Mouse (Mus musculus) myocyte (in vitro differentiated cells): ENCODE results near the gene Zcchc14.

Source experiments
- CEBPB ChIP-seq: IDR thresholded peaks from 2 replicates; pipeline ENCODE4 v1.6.1; 2011; ENCODE audit warnings: mild to moderate bottlenecking, moderate library complexity; ENCODE audit not compliant: poor library complexity, insufficient read depth, severe bottlenecking
- E2F4 ChIP-seq: IDR thresholded peaks from one replicate; pipeline ENCODE4 v1.6.1; 2011; ENCODE audit warnings: mild to moderate bottlenecking, control low read depth, moderate library complexity; ENCODE audit not compliant: insufficient read depth
- MAX ChIP-seq: IDR thresholded peaks from one replicate; pipeline ENCODE4 v1.6.1; 2011; ENCODE audit warnings: low read depth, mild to moderate bottlenecking, control low read depth
- MYOD1 ChIP-seq, 3 experiments: IDR thresholded peaks; one replicate each; pipeline ENCODE4 v1.6.1; 2011; ENCODE audit warnings: control low read depth in 2 of 3, low read depth in 2 of 3, mild to moderate bottlenecking in 2 of 3, moderate library complexity in 1 of 3; ENCODE audit not compliant: insufficient read length in 2 of 3, control insufficient read depth in 1 of 3
- MYOG ChIP-seq, 3 experiments: IDR thresholded peaks; one replicate each; pipeline ENCODE4 v1.6.1; 2011; ENCODE audit warnings: control low read depth in 2 of 3, low read depth in 2 of 3, mild to moderate bottlenecking in 2 of 3; ENCODE audit not compliant: insufficient read length in 2 of 3, control insufficient read depth in 1 of 3, insufficient read depth in 1 of 3
- POLR2A ChIP-seq: IDR thresholded peaks from one replicate; pipeline ENCODE4 v1.6.1; 2011; ENCODE audit warnings: low read depth, mild to moderate bottlenecking, control low read depth, moderate library complexity; ENCODE audit not compliant: insufficient read length
- POLR2AphosphoS2 ChIP-seq: IDR thresholded peaks from one replicate; pipeline ENCODE4 v1.6.1; 2011; ENCODE audit warnings: low read depth, control low read depth; ENCODE audit not compliant: insufficient read length
- REST ChIP-seq: IDR thresholded peaks from one replicate; pipeline ENCODE4 v1.6.1; 2011; ENCODE audit warnings: mild to moderate bottlenecking, control low read depth, moderate library complexity; ENCODE audit not compliant: insufficient read depth, insufficient read length
- SRF ChIP-seq: IDR thresholded peaks from one replicate; pipeline ENCODE4 v1.6.1; 2011; ENCODE audit warnings: low read depth; ENCODE audit not compliant: control insufficient read depth, insufficient read length
- USF1 ChIP-seq: IDR thresholded peaks from one replicate; pipeline ENCODE4 v1.6.1; 2011; ENCODE audit warnings: low read depth, mild to moderate bottlenecking, control low read depth, moderate library complexity

- TF ChIP-seq POLR2A (no peak), REST (no peak), CEBPB (no peak), MYOG (IDR thresholded peaks at IDR 0.05; ENCODE audit: control insufficient read depth in 1 of 3, insufficient read depth in 1 of 3, insufficient read length in 2 of 3, low read depth in 2 of 3) (no peak), MAX (no peak), MYOD1 (IDR thresholded peaks at IDR 0.05; ENCODE audit: control insufficient read depth in 1 of 3, insufficient read length in 2 of 3, low read depth in 2 of 3) (peak in 1 of 3 experiments; percentile 40), POLR2AphosphoS2 (no peak), E2F4 (no peak), USF1 (no peak), SRF (no peak)
These were observed 50.3 kb downstream of the Zcchc14 start for GRCm38 (mm10) chr8:121602411-121602810.
